Mouse (Mus musculus): ENCODE results near the gene Rab36.

- TF ChIP-seq CTCF (IDR thresholded peaks at IDR 0.05; ENCODE audit: insufficient read depth, low read depth, low read length) (no peak), POLR2A (IDR thresholded peaks at IDR 0.05; ENCODE audit: insufficient read depth, low read depth, low read length) (no peak)
Observed at GRCm38 (mm10) chr10:75036883-75037379, at the start of gene Rab36.
